Mouse (Mus musculus) hindbrain, embryonic 16.5 days (tissue): ENCODE measurements around the gene Orai2. TPM values are rescaled to one million over a fixed set of nuclear protein-coding genes. Genes with fewer than 3 reads are reported as not detected.
A peak's percentile ranks its signal among the peaks of the same experiment; 100 is the strongest.
"Not testable (repeated sequence)": the region's sequence is repeated elsewhere in the genome, so short reads cannot be mapped to it uniquely, and the experiment has no call there.

Experiments used
- ATAC-seq: fragments of 200-750 bp; cut with Nextera tagmentation; 2 replicates; pipeline ENCODE4 v1.8.0; 2017; ENCODE audit warnings: moderate TSS enrichment, moderate library complexity
- H3K27ac ChIP-seq: fragments of 300-500 bp; sonication (generic); 2 replicates; pipeline ENCODE4 v1.5.1; 2014; ENCODE audit warnings: low read depth, mild to moderate bottlenecking, control low read depth, low read length, moderate library complexity
- H3K27me3 ChIP-seq: fragments of 300-500 bp; sonication (generic); replicated peaks from 2 replicates; pipeline ENCODE4 v1.6.1; 2014; ENCODE audit warnings: low read length; ENCODE audit not compliant: control insufficient read depth, insufficient read depth
- H3K36me3 ChIP-seq: fragments of 300-500 bp; sonication (generic); 2 replicates; pipeline ENCODE4 v1.6.1; 2014; ENCODE audit warnings: mild to moderate bottlenecking, low read length, moderate library complexity, mixed read lengths; ENCODE audit not compliant: control insufficient read depth, insufficient read depth
- H3K4me1 ChIP-seq: fragments of 300-500 bp; sonication (generic); 2 replicates; pipeline ENCODE4 v1.6.1; 2014; ENCODE audit warnings: low read depth, low read length; ENCODE audit not compliant: control insufficient read depth, insufficient read depth
- H3K4me2 ChIP-seq: fragments of 300-500 bp; sonication (generic); 2 replicates; pipeline ENCODE4 v1.6.1; 2014; ENCODE audit warnings: mild to moderate bottlenecking, low read length, control low read depth, moderate library complexity
- H3K4me3 ChIP-seq: fragments of 300-500 bp; sonication (generic); 2 replicates; pipeline ENCODE4 v1.5.1; 2014; ENCODE audit warnings: mild to moderate bottlenecking, low read length, control low read depth, moderate library complexity
- H3K9ac ChIP-seq: fragments of 300-500 bp; sonication (generic); 2 replicates; pipeline ENCODE4 v1.6.1; 2014; ENCODE audit warnings: low read depth, mild to moderate bottlenecking, control low read depth, low read length, moderate library complexity
- H3K9me3 ChIP-seq: fragments of 300-500 bp; sonication (generic); 2 replicates; pipeline ENCODE4 v1.6.1; 2014; ENCODE audit warnings: mild to moderate bottlenecking, low read length, moderate library complexity; ENCODE audit not compliant: control insufficient read depth
- WGBS: fragments of 180-500 bp; shearing (Covaris S2); extraction: QIAGEN DNeasy Blood & Tissue Kit; methylation state at CpG from one replicate; pipeline ENCODE4 v1.1.7; 2014; 5-methylcytosine and 5-hydroxymethylcytosine counted together
- polyA plus RNA-seq: library from polyadenylated mRNA; unstranded; fragments of >200 nt; fragmentation: Nextera tagmentation; extraction: Ambion mirVana; gene quantifications from 2 replicates; pipeline ENCODE4 v1.2.1, GENCODE M21; 2015

Orai2 gene
- polyA plus RNA-seq, 1 experiment from 2014 or later: 50.1 TPM

DNA sequence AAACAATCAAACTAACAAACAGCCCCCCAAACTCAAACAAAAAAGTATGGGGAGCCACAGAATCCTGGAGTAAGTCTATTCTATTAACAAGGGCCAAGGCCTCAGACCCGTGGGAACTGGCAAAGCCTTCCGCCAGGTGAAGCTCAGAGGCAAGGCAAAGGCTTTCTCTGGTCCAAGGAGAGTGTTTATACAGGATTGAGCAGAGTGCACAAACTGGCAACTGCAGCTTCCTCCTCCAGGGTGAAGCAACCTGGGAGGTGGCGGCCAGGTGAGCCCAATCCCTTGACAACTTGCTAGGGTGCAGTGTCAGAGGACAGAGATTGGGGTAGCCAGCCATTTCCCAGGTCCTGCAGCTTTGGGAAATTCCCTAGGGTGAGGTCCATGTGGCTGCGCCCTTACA, 3.2 kb downstream of the Orai2 start:
- H3K27ac ChIP-seq: no peak overlapping the region
- H3K9ac ChIP-seq: no peak overlapping the region
- no peaks in the 10 kb centered on the region; the same call in 1 of the 2 replicates for H3K9me3 ChIP-seq
- no peak overlapping the region for H3K4me3 ChIP-seq
- no peaks in the 10 kb centered on the region for H3K27me3 ChIP-seq
- ATAC-seq: no peak
- 93% methylated on average over 4 of the region's 4 CpGs for WGBS
- H3K4me2 ChIP-seq: no peak overlapping the region
- peaks cover 18% of the 10 kb centered on the region for H3K4me1 ChIP-seq
- peaks cover 3% of the 10 kb centered on the region; the same call in 1 of the 2 replicates for H3K36me3 ChIP-seq

DNA sequence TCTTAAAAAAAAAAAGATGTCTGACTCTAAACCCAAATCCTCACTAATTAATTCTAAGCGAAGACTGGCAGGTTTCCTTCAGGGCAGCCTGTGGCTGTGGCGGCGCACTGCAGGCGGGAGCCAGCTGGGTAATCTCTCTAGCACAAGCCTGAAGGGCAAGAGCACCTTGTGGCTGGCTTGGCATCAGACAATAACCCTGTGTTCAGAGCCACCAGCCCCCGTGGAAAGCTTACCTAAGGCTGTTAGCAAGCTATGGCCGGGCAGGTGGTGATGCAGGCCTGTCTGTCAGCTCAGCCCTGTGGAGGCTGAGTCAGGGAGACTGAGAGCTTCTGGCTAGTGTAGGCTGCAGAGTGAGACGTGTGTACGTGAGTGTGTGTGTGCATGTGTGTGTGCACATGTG, 5.3 kb downstream of the Orai2 start:
- Histone ChIP-seq H3K4me2 (no peak overlapping the region), H3K4me3 (no peak overlapping the region), H3K9ac (no peak overlapping the region), H3K27me3 (no peaks in the 10 kb centered on the region), H3K9me3 (no peaks in the 10 kb centered on the region; the same call in 1 of the 2 replicates), H3K4me1 (peaks cover 5% of the 10 kb centered on the region), H3K27ac (peak overlapping the region; percentile 32; the same call in 1 of the 2 replicates), H3K36me3 (peaks cover 3% of the 10 kb centered on the region; the same call in 1 of the 2 replicates)
- 66% methylated on average over 8 of the region's 8 CpGs for WGBS
- no peak for ATAC-seq

DNA sequence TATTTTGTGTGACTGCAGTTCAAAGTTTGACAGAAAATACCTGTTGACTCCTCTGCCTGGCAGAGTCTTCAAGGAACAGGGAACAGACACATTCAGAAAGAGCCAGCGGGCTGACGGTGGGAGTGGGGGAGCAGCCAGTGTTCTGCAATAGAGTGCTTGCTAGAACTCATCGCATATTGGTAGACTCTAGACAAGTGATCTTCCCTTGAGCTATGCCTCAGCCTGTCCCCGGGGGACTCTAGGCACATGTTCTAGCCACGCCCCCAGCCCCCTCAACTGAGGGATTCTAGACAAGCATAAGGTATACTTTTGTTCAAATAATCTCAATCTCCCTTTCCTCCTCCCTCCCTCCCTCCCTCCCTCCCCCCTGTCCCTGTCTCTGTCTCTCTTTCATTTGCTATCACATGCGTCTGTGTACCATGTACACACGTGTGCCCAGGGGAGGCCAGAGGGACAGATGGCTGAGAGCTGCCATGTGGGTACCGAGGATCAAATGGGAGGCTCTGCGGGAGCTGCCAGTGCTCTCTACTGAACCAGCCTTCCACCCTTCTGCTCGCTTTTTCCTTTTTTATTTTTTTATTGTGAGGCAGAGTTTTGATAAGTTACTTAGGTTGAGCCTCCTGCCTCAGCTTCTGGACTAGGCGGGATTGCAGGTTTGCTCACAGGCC, 6.6 kb downstream of the Orai2 start:
- H3K36me3 ChIP-seq: peaks cover 3% of the 10 kb centered on the region; the same call in 1 of the 2 replicates
- peak; percentile 57; the same call in 1 of the 2 replicates for ATAC-seq
- H3K4me3 ChIP-seq: no peak overlapping the region
- no peak overlapping the region for H3K4me2 ChIP-seq
- no peaks in the 10 kb centered on the region; the same call in 1 of the 2 replicates for H3K9me3 ChIP-seq
- H3K27me3 ChIP-seq: no peaks in the 10 kb centered on the region
- H3K9ac ChIP-seq: no peak overlapping the region
- no peaks in the 10 kb centered on the region for H3K4me1 ChIP-seq
- H3K27ac ChIP-seq: no peak overlapping the region
- WGBS: 62% methylated on average over 11 of the region's 11 CpGs

GRCm38 (mm10) chr5:136160084-136160483, 10.4 kb downstream of the Orai2 start:
- not testable (repeated sequence) for H3K36me3 ChIP-seq, H3K9me3 ChIP-seq, H3K27me3 ChIP-seq, H3K4me1 ChIP-seq, ATAC-seq, H3K27ac ChIP-seq, H3K4me2 ChIP-seq, H3K9ac ChIP-seq, H3K4me3 ChIP-seq
- 86% methylated on average over 11 of the region's 12 CpGs for WGBS

DNA sequence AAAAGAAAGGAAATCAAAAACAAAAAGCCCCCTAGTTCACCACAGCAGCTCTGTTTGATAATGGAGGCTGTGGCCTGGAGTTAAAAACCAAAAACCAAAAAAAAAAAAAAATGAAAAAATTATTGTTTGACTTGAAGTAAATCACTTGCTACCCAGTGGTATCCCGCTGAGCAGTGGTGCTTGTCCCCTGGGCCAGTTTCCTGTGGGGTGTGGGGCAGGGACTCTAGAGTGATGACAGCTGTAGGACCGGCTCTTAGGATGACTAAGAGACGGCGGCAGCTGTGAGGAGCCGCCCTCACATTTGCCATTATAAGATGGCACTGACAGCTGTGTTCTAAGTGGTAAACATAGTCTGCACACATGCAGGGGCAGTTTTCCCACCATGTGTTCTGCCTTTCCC, 15.1 kb downstream of the Orai2 start:
- no peak overlapping the region for H3K4me2 ChIP-seq

DNA sequence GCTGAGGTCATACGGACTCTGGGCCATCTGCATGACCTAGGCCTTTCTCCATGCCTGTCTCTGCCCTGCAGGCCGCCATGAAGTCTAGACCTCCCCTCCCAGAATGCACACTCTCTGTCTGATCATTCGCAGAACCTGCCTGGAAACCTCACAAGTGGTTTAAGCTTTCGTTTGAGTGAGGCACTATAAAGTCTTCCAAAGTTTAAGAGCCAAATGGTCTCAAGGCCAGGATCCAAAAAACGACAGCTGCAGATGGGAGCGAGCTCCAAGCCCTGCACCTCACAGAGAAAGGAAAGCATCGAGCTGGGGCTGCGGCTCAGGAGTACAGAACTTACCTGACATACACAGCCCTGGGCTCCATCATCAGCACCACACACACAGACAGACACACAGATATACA, 18.1 kb downstream of the Orai2 start:
- H3K27me3 ChIP-seq: no peaks in the 10 kb centered on the region
- no peak for ATAC-seq
- no peaks in the 10 kb centered on the region for H3K4me1 ChIP-seq
- H3K27ac ChIP-seq: no peak overlapping the region
- H3K9me3 ChIP-seq: no peaks in the 10 kb centered on the region
- H3K4me2 ChIP-seq: no peak overlapping the region
- H3K9ac ChIP-seq: no peak overlapping the region
- WGBS: 76% methylated on average over 8 of the region's 8 CpGs
- H3K36me3 ChIP-seq: no peaks in the 10 kb centered on the region; the same call in 1 of the 2 replicates
- H3K4me3 ChIP-seq: no peak overlapping the region

More for the DNA sequence above, 15.1 kb downstream of the Orai2 start:
- no peaks in the 10 kb centered on the region for H3K4me1 ChIP-seq
- H3K36me3 ChIP-seq: no peaks in the 10 kb centered on the region; the same call in 1 of the 2 replicates
- no peak overlapping the region for H3K9ac ChIP-seq
- ATAC-seq: no peak
- 76% methylated on average over 5 of the region's 5 CpGs for WGBS
- H3K9me3 ChIP-seq: no peaks in the 10 kb centered on the region
- no peak overlapping the region for H3K4me3 ChIP-seq
- H3K27me3 ChIP-seq: no peaks in the 10 kb centered on the region
- no peak overlapping the region for H3K27ac ChIP-seq

- not testable (repeated sequence) for H3K4me1 ChIP-seq
Measured at GRCm38 (mm10) chr5:136149134-136149576, 21.4 kb downstream of the Orai2 start.

GRCm38 (mm10) chr5:136147704-136148103, 22.8 kb downstream of the Orai2 start:
- no peaks in the 10 kb centered on the region for H3K27me3 ChIP-seq

More at GRCm38 (mm10) chr5:136149134-136149576, 21.4 kb downstream of the Orai2 start:
- WGBS: 76% methylated on average over 5 of the region's 5 CpGs
- not testable (repeated sequence) for H3K4me2 ChIP-seq, H3K27ac ChIP-seq, H3K27me3 ChIP-seq, H3K4me3 ChIP-seq, H3K36me3 ChIP-seq, H3K9ac ChIP-seq, H3K9me3 ChIP-seq
- peak; percentile 52; the same call in 1 of the 2 replicates for ATAC-seq

GRCm38 (mm10) chr5:136146936-136147335, 23.6 kb downstream of the Orai2 start:
- Histone ChIP-seq H3K4me2 (no peak overlapping the region), H3K27me3 (no peaks in the 10 kb centered on the region), H3K9me3 (no peaks in the 10 kb centered on the region), H3K36me3 (0 out of 2 replicates have a peak, but pooled peaks cover 2% of the 10 kb centered on the region), H3K9ac (no peak overlapping the region), H3K4me1 (no peaks in the 10 kb centered on the region), H3K27ac (no peak overlapping the region), H3K4me3 (no peak overlapping the region)
- no peak for ATAC-seq
- 93% methylated on average over 1 of the region's 1 CpGs for WGBS

More at GRCm38 (mm10) chr5:136147704-136148103, 22.8 kb downstream of the Orai2 start:
- H3K4me3 ChIP-seq: no peak overlapping the region
- no peak overlapping the region for H3K4me2 ChIP-seq
- H3K9ac ChIP-seq: no peak overlapping the region
- no peaks in the 10 kb centered on the region for H3K4me1 ChIP-seq
- 69% methylated on average over 8 of the region's 8 CpGs for WGBS
- no peaks in the 10 kb centered on the region for H3K36me3 ChIP-seq
- H3K27ac ChIP-seq: no peak overlapping the region
- H3K9me3 ChIP-seq: no peaks in the 10 kb centered on the region
- no peak for ATAC-seq
